Mouse (Mus musculus): ENCODE data around the gene Als2. TPM values are rescaled to one million over a fixed set of nuclear protein-coding genes. Genes with fewer than 3 reads are reported as not detected.

Gene Als2
- polyA plus RNA-seq, 1 experiment from 2014 or later: 19.6 TPM

- Histone ChIP-seq H3K4me2 (replicated peaks) (no peak overlapping the region), H3K9me3 (0 out of 2 replicates have a peak, but pooled peaks cover 3% of the 10 kb centered on the region), H3K4me1 (replicated peaks) (no peaks in the 10 kb centered on the region), H3K36me3 (peaks cover 70% of the 10 kb centered on the region), H3K27ac (no peak overlapping the region), H3K27me3 (no peaks in the 10 kb centered on the region), H3K9ac (replicated peaks) (no peak overlapping the region), H3K4me3 (replicated peaks) (no peak overlapping the region)
- ATAC-seq: no peak
- 93% methylated on average over 5 of the region's 5 CpGs for WGBS
These were observed 64.0 kb downstream of the Als2 start for GRCm38 (mm10) chr1:59173023-59173422.

DNA sequence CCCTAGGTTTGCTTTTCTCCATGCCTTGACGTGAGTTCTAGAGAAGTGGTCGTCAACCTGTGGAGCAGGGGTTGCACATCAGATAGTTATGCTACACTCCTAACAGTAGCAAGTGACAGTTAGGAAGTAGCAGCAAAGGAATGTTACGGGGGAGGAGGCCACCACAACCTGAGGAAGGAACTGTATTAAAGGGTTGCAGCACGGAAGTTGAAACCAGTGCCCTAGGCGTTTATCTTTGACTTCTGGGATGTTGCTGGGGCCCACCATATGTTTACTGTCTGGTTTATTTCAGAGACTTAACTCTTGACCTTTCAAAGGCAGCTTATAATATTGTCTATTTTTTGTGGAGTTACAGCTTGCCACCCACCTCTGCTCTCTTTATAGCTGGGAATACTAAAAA lies 65.2 kb downstream of the Als2 start:
- no peaks in the 10 kb centered on the region for H3K4me1 ChIP-seq (replicated peaks)
- no peak overlapping the region for H3K9ac ChIP-seq (replicated peaks)
- H3K27me3 ChIP-seq: no peaks in the 10 kb centered on the region
- no peak overlapping the region for H3K4me3 ChIP-seq (replicated peaks)
- H3K27ac ChIP-seq: no peak overlapping the region
- peaks cover 70% of the 10 kb centered on the region for H3K36me3 ChIP-seq
- no peak for ATAC-seq
- H3K4me2 ChIP-seq (replicated peaks): no peak overlapping the region
- H3K9me3 ChIP-seq: 0 out of 2 replicates have a peak, but pooled peaks cover 3% of the 10 kb centered on the region
- WGBS: 91% methylated on average over 5 of the region's 5 CpGs

DNA sequence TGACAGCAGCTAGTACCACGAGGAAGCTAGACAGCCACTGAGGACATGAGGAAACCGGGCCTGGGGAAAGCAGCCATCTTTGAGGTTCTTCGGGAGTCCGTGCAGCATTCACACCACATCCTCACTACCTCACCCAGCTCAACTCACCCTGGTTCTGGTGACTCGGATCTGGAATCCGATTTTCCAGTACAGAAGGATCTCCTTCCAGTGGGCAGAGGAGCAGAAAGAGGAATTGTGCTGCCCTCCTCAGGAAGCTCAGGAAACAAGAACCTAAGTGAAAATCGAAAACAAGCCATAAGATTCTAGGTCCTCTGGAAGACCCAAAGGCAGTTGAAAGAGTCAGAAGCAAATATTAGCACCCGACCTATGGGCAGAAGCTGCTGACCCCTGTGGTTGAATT lies 66.7 kb downstream of the Als2 start:
- no peak for ATAC-seq
- H3K9ac ChIP-seq (replicated peaks): no peak overlapping the region
- H3K27me3 ChIP-seq: no peaks in the 10 kb centered on the region
- H3K4me1 ChIP-seq (replicated peaks): no peaks in the 10 kb centered on the region
- WGBS: 76% methylated on average over 8 of the region's 8 CpGs
- no peak overlapping the region for H3K4me3 ChIP-seq (replicated peaks)
- H3K9me3 ChIP-seq: no peaks in the 10 kb centered on the region
- no peak overlapping the region for H3K4me2 ChIP-seq (replicated peaks)
- H3K36me3 ChIP-seq: peaks cover 74% of the 10 kb centered on the region
- no peak overlapping the region for H3K27ac ChIP-seq

DNA sequence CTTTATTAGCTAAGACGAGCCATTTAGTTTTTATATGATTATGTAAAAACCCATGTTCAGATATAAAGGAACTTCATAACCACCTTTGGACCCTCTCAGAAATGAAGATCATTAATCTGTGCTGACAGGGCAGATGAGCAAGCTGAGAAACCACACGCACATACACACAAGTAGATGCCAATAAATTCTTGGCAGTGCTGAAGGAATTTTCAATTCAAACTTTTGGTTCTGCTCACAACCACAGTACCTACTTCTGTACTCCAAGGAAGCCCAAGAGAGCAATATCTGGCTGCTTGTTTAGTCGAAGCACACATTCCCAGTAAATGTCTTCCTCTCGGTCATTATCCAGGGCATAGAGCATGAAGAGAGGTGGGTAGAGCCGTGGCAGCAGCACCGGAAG lies 67.4 kb downstream of the Als2 start:
- no peak for ATAC-seq
- Histone ChIP-seq H3K4me2 (replicated peaks) (no peak overlapping the region), H3K27me3 (no peaks in the 10 kb centered on the region), H3K27ac (no peak overlapping the region), H3K4me1 (replicated peaks) (no peaks in the 10 kb centered on the region), H3K9me3 (no peaks in the 10 kb centered on the region), H3K36me3 (peaks cover 69% of the 10 kb centered on the region), H3K4me3 (replicated peaks) (no peak overlapping the region), H3K9ac (replicated peaks) (no peak overlapping the region)
- whole genome bisulfite sequencing: 89% methylated on average over 6 of the region's 6 CpGs

- Histone ChIP-seq H3K36me3 (peaks cover 68% of the 10 kb centered on the region), H3K9me3 (no peaks in the 10 kb centered on the region), H3K27me3 (no peaks in the 10 kb centered on the region), H3K4me2 (replicated peaks) (no peak overlapping the region), H3K4me3 (replicated peaks) (no peak overlapping the region), H3K4me1 (replicated peaks) (0 out of 2 replicates have a peak, but pooled peaks cover 3% of the 10 kb centered on the region), H3K27ac (no peak overlapping the region), H3K9ac (replicated peaks) (no peak overlapping the region)
- no peak for ATAC-seq
- 91% methylated on average over 2 of the region's 2 CpGs for WGBS
These were observed 68.5 kb downstream of the Als2 start for GRCm38 (mm10) chr1:59168556-59168955.

GRCm38 (mm10) chr1:59167654-59168425 lies 69.2 kb downstream of the Als2 start:
- Histone ChIP-seq H3K9me3 (no peaks in the 10 kb centered on the region), H3K4me2 (replicated peaks) (no peak overlapping the region)
- no peak for ATAC-seq

GRCm38 (mm10) chr1:59166232-59166905 lies 70.7 kb downstream of the Als2 start:
- H3K36me3 ChIP-seq: peaks cover 58% of the 10 kb centered on the region

More at GRCm38 (mm10) chr1:59167654-59168425, 69.2 kb downstream of the Als2 start:
- H3K9ac ChIP-seq (replicated peaks): no peak overlapping the region
- H3K27me3 ChIP-seq: no peaks in the 10 kb centered on the region
- peaks cover 10% of the 10 kb centered on the region; the same call in 1 of the 2 replicates for H3K4me1 ChIP-seq (replicated peaks)
- H3K27ac ChIP-seq: no peak overlapping the region
- H3K4me3 ChIP-seq (replicated peaks): no peak overlapping the region
- H3K36me3 ChIP-seq: peaks cover 68% of the 10 kb centered on the region
- 84% methylated on average over 4 of the region's 4 CpGs for WGBS

DNA sequence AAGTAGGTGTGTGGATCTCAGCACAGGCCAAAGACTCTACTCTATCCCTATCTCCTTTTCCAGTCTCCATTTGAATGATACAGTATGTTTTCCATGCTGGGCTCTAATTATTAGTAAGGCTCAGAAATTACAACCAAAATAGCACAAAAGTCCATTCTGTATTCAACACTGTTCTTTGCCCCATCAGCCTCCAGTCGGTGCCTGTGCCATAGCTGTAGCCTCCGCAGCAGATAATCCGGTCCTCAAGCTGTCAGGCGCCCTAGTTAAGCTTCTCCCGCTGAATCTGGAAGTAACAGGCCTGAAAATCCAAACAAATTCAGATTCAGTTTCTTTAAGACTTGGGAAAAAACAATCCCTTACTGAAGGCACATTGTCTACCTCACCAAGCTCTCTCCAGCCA lies 73.1 kb downstream of the Als2 start:
- WGBS: 12% methylated on average over 5 of the region's 5 CpGs
- no peaks in the 10 kb centered on the region for H3K27me3 ChIP-seq
- peak overlapping the region; percentile 17; the same call in 1 of the 2 replicates for H3K27ac ChIP-seq
- H3K9me3 ChIP-seq: no peaks in the 10 kb centered on the region
- peaks cover 42% of the 10 kb centered on the region for H3K36me3 ChIP-seq
- peaks cover 10% of the 10 kb centered on the region; the same call in 1 of the 2 replicates for H3K4me1 ChIP-seq (replicated peaks)
- no peak overlapping the region for H3K9ac ChIP-seq (replicated peaks)
- no peak overlapping the region for H3K4me2 ChIP-seq (replicated peaks)
- no peak overlapping the region for H3K4me3 ChIP-seq (replicated peaks)
- ATAC-seq: no peak

More at GRCm38 (mm10) chr1:59166232-59166905, 70.7 kb downstream of the Als2 start:
- peaks cover 10% of the 10 kb centered on the region; the same call in 1 of the 2 replicates for H3K4me1 ChIP-seq (replicated peaks)
- H3K27ac ChIP-seq: no peak overlapping the region
- ATAC-seq: no peak
- H3K9me3 ChIP-seq: no peaks in the 10 kb centered on the region
- H3K4me2 ChIP-seq (replicated peaks): no peak overlapping the region
- no peaks in the 10 kb centered on the region for H3K27me3 ChIP-seq
- H3K9ac ChIP-seq (replicated peaks): no peak overlapping the region
- WGBS: 89% methylated on average over 9 of the region's 9 CpGs
- H3K4me3 ChIP-seq (replicated peaks): no peak overlapping the region

GRCm38 (mm10) chr1:59163030-59163461 lies 74.0 kb downstream of the Als2 start, which contains the start of gene Mpp4:
Mpp4 (minus strand) TSS chr1:59163389.
- WGBS: 22% methylated on average over 12 of the region's 12 CpGs
- Histone ChIP-seq H3K4me3 (replicated peaks) (no peak within 1 kb of the TSS), H3K27ac (peak within 1 kb of the TSS; percentile 17; the same call in 1 of the 2 replicates), H3K4me2 (replicated peaks) (no peak within 1 kb of the TSS), H3K27me3 (no peaks in the 10 kb centered on the region), H3K4me1 (replicated peaks) (peaks cover 10% of the 10 kb centered on the region; the same call in 1 of the 2 replicates), H3K9me3 (no peaks in the 10 kb centered on the region), H3K36me3 (peaks cover 33% of the 10 kb centered on the region), H3K9ac (replicated peaks) (no peak within 1 kb of the TSS)
- ATAC-seq: no peak

DNA sequence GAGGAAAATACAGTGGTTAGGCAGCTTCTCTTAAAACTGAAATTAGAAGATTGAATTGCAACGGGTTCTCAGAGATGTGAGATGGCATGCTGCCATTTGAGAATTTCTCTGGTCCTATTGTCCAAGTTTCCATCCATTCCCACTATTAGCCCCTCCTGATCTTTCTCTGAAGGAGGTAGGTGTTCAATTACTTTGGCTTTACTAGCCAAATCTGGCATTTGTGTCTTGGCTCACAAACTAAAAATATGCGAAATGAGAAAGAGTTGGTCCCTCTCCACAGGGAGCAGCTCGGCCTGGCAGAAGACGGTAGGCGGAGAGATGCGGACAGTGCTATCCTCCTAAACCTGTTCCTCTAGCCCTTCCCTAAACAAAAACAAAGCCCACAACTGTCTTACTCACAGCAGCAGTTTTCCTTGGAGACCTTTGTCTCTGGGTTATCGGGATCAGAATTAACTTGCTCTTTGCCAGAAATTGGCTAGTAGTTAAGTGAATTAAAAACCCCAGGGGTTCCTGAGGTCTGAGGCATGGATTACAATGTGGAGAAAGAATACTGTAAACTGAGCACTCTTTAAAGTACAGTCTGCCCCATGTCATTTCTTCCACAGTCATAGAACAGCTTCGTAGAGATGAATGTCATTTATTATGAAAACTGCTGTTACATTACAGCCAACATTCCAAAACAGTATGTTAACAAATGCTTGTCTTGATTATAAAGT lies 74.6 kb downstream of the Als2 start:
- no peak overlapping the region for H3K9ac ChIP-seq (replicated peaks)
- H3K27ac ChIP-seq: no peak overlapping the region
- no peak overlapping the region for H3K4me2 ChIP-seq (replicated peaks)
- H3K27me3 ChIP-seq: no peaks in the 10 kb centered on the region
- WGBS: 35% methylated on average over 8 of the region's 8 CpGs
- peaks cover 10% of the 10 kb centered on the region; the same call in 1 of the 2 replicates for H3K4me1 ChIP-seq (replicated peaks)
- H3K9me3 ChIP-seq: no peaks in the 10 kb centered on the region
- H3K4me3 ChIP-seq (replicated peaks): no peak overlapping the region
- ATAC-seq: no peak
- H3K36me3 ChIP-seq: peaks cover 27% of the 10 kb centered on the region

GRCm38 (mm10) chr1:59161396-59161795 lies 75.6 kb downstream of the Als2 start:
- peaks cover 17% of the 10 kb centered on the region for H3K36me3 ChIP-seq

More at GRCm38 (mm10) chr1:59161396-59161795, 75.6 kb downstream of the Als2 start:
- ATAC-seq: no peak
- Histone ChIP-seq H3K4me3 (replicated peaks) (no peak overlapping the region), H3K9me3 (no peaks in the 10 kb centered on the region), H3K27me3 (no peaks in the 10 kb centered on the region), H3K27ac (no peak overlapping the region), H3K4me1 (replicated peaks) (peaks cover 10% of the 10 kb centered on the region; the same call in 1 of the 2 replicates), H3K4me2 (replicated peaks) (no peak overlapping the region), H3K9ac (replicated peaks) (no peak overlapping the region)
- 65% methylated on average over 6 of the region's 6 CpGs for WGBS

Measured in midbrain, embryonic 13.5 days (tissue).